Mouse (Mus musculus) MEL (cell line): ENCODE data around the gene Vmp1.

Experiments used
- NELFE ChIP-seq: IDR thresholded peaks from 2 replicates; pipeline ENCODE4 v1.6.1; 2011; ENCODE audit warnings: low read depth, low read length, improper control_type of control experiment
- ZKSCAN1 ChIP-seq: IDR thresholded peaks from 2 replicates; pipeline ENCODE4 v1.6.1; 2012; ENCODE audit warnings: low read depth, mild to moderate bottlenecking, inconsistent platforms, low read length, improper control_type of control experiment, moderate library complexity

DNA sequence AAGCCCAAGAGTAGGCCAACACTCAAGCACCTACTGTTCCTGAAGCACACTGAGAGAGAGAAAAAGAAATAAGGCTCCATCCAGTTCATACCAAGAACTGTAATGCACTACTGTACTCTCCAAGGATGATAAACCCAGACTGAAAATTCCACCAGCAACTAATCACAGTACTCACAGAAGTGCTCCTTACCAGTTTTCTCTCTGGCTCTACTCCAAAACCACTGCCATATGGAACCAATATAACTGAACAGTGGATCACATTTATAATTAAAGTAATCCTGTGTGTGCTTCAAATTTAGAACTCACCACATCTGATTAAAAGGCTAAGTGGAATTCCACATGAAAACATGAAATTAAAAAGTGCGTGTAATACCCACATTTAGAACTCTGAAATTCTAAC lies 140.8 kb downstream of the Vmp1 start:
- TF ChIP-seq ZKSCAN1, result no peak
- no peak for TF ChIP-seq NELFE
